Mouse (Mus musculus): ENCODE data around the gene Phf20.

Gene Phf20

GRCm38 (mm10) chr2:156311441-156311840 lies 115.2 kb downstream of the Phf20 start:
- in situ Hi-C loops (cut with MboI; ENCODE audit: low sequenced_read_pairs), result no loop called here

- in situ Hi-C loops (cut with MboI; ENCODE audit: low sequenced_read_pairs), result no loop called here
Measured at GRCm38 (mm10) chr2:156311841-156312291, 115.6 kb downstream of the Phf20 start.

GRCm38 (mm10) chr2:156312297-156312897 lies 116.1 kb downstream of the Phf20 start, which contains the start of the genes Cnbd2 and Scand1:
Cnbd2 (plus strand) TSS chr2:156312299.
Scand1 (minus strand) TSS chr2:156312704.
- in situ Hi-C loops (cut with MboI; ENCODE audit: low sequenced_read_pairs), result no loop called here

- in situ Hi-C loops (cut with MboI; ENCODE audit: low sequenced_read_pairs), result no loop called here
Measured at GRCm38 (mm10) chr2:156313153-156313552, 116.9 kb downstream of the Phf20 start.

GRCm38 (mm10) chr2:156314811-156315210 lies 118.5 kb downstream of the Phf20 start:
- in situ Hi-C loops (cut with MboI; ENCODE audit: low sequenced_read_pairs), result no loop called here

GRCm38 (mm10) chr2:156318491-156318890 lies 122.2 kb downstream of the Phf20 start:
- in situ Hi-C loops (cut with MboI; ENCODE audit: low sequenced_read_pairs), result no loop called here

- in situ Hi-C loops (cut with MboI; ENCODE audit: low sequenced_read_pairs), result no loop called here
Measured at GRCm38 (mm10) chr2:156321538-156321937, 125.3 kb downstream of the Phf20 start.

GRCm38 (mm10) chr2:156324116-156324588 lies 127.9 kb downstream of the Phf20 start:
- in situ Hi-C loops (cut with MboI; ENCODE audit: low sequenced_read_pairs), result no loop called here

- in situ Hi-C loops (cut with MboI; ENCODE audit: low sequenced_read_pairs), result no loop called here
Measured at GRCm38 (mm10) chr2:156324681-156325080, 128.4 kb downstream of the Phf20 start.

GRCm38 (mm10) chr2:156330681-156331080 lies 134.4 kb downstream of the Phf20 start:
- in situ Hi-C loops (cut with MboI; ENCODE audit: low sequenced_read_pairs), result no loop called here

- in situ Hi-C loops (cut with MboI; ENCODE audit: low sequenced_read_pairs), result no loop called here
Measured at GRCm38 (mm10) chr2:156331446-156331965, 135.2 kb downstream of the Phf20 start.

GRCm38 (mm10) chr2:156340078-156340477 lies 143.8 kb downstream of the Phf20 start:
- in situ Hi-C loops (cut with MboI; ENCODE audit: low sequenced_read_pairs), result no loop called here

GRCm38 (mm10) chr2:156344775-156345532 lies 148.7 kb downstream of the Phf20 start:
- in situ Hi-C loops (cut with MboI; ENCODE audit: low sequenced_read_pairs), result no loop called here

GRCm38 (mm10) chr2:156348812-156349211 lies 152.5 kb downstream of the Phf20 start:
- in situ Hi-C loops (cut with MboI; ENCODE audit: low sequenced_read_pairs), result no loop called here

GRCm38 (mm10) chr2:156349286-156349848 lies 153.1 kb downstream of the Phf20 start:
- in situ Hi-C loops (cut with MboI; ENCODE audit: low sequenced_read_pairs), result no loop called here

GRCm38 (mm10) chr2:156351243-156351642 lies 155.0 kb downstream of the Phf20 start:
- in situ Hi-C loops (cut with MboI; ENCODE audit: low sequenced_read_pairs), result no loop called here

- in situ Hi-C loops (cut with MboI; ENCODE audit: low sequenced_read_pairs), result no loop called here
Measured at GRCm38 (mm10) chr2:156352413-156353165, 156.3 kb downstream of the Phf20 start.

- in situ Hi-C loops (cut with MboI; ENCODE audit: low sequenced_read_pairs), result no loop called here
Measured at GRCm38 (mm10) chr2:156353265-156353692, 157.0 kb downstream of the Phf20 start.

GRCm38 (mm10) chr2:156356031-156356430 lies 159.8 kb downstream of the Phf20 start:
- in situ Hi-C loops (cut with MboI; ENCODE audit: low sequenced_read_pairs), result no loop called here
